Mouse (Mus musculus) cerebellum, adult 2 months (tissue): ENCODE measurements around the gene Rtf2. TPM values are rescaled to one million over a fixed set of nuclear protein-coding genes. Genes with fewer than 3 reads are reported as not detected.

Experiments
- DNase-seq, 2 experiments: peaks; one replicate each; pipeline ENCODE4 v3.0.0; 2021
- H3K27ac ChIP-seq: fragments of 200-500 bp; 2 replicates; pipeline ENCODE4 v1.5.1; 2012; ENCODE audit warnings: low read length, control low read depth, inconsistent platforms; ENCODE audit not compliant: insufficient read depth
- H3K27me3 ChIP-seq: fragments of 200-500 bp; 2 replicates; pipeline ENCODE4 v1.6.1; 2012; ENCODE audit warnings: inconsistent platforms, mild to moderate bottlenecking, low read length, moderate library complexity; ENCODE audit not compliant: control insufficient read depth, insufficient read depth
- H3K4me1 ChIP-seq: fragments of 200-500 bp; 2 replicates; pipeline ENCODE4 v1.6.1; 2011; ENCODE audit warnings: low read length; ENCODE audit not compliant: control insufficient read depth, insufficient read depth
- H3K4me3 ChIP-seq: fragments of 200-500 bp; replicated peaks from 2 replicates; pipeline ENCODE3; 2011; ENCODE audit warnings: mild to moderate bottlenecking, low read depth, low read length, control low read depth; ENCODE audit not compliant: insufficient read depth
- CTCF ChIP-seq: fragments of 200-500 bp; IDR thresholded peaks from 2 replicates; pipeline ENCODE4 v1.5.1; 2011; ENCODE audit warnings: low read depth, mild to moderate bottlenecking, control low read depth, low read length, moderate library complexity, borderline replicate concordance; ENCODE audit not compliant: insufficient read depth
- POLR2A ChIP-seq: fragments of 200-500 bp; IDR thresholded peaks from 2 replicates; pipeline ENCODE4 v1.6.1; 2011; ENCODE audit warnings: low read length, control low read depth, borderline replicate concordance; ENCODE audit not compliant: insufficient read depth
- WGBS: fragments of 180-500 bp; shearing (Covaris S2); methylation state at CpG from one replicate; pipeline ENCODE4 v1.1.7; 2018; 5-methylcytosine and 5-hydroxymethylcytosine counted together
- polyA plus RNA-seq: library from polyadenylated mRNA; depleted of rRNA; stranded (reverse); fragments of >200 nt; gene quantifications from 2 replicates; pipeline ENCODE4 v1.2.3, GENCODE M21; 2012

Gene Rtf2
- polyA plus RNA-seq, 1 experiment: 81.7 TPM

- no peak for DNase-seq
- no peaks in the 10 kb centered on the region for H3K27me3 ChIP-seq
- no peak for TF ChIP-seq POLR2A
- no peak for TF ChIP-seq CTCF
- H3K27ac ChIP-seq: no peak overlapping the region
- H3K4me3 ChIP-seq: peak overlapping the region; percentile 96
- 31% methylated on average over 6 of the region's 6 CpGs for WGBS
- peaks cover 5% of the 10 kb centered on the region; the same call in 1 of the 2 replicates for H3K4me1 ChIP-seq
These were observed 820 bp downstream of the Rtf2 start for GRCm38 (mm10) chr2:172441176-172441575.

- H3K4me3 ChIP-seq: no peak overlapping the region
- no peaks in the 10 kb centered on the region for H3K27me3 ChIP-seq
- no peak for DNase-seq
- 92% methylated on average over 4 of the region's 4 CpGs for WGBS
- H3K4me1 ChIP-seq: peaks cover 2% of the 10 kb centered on the region; the same call in 1 of the 2 replicates
- H3K27ac ChIP-seq: no peak overlapping the region
- no peak for TF ChIP-seq POLR2A
- no peak for TF ChIP-seq CTCF
These were observed 5.3 kb downstream of the Rtf2 start for GRCm38 (mm10) chr2:172445617-172446016.

DNA sequence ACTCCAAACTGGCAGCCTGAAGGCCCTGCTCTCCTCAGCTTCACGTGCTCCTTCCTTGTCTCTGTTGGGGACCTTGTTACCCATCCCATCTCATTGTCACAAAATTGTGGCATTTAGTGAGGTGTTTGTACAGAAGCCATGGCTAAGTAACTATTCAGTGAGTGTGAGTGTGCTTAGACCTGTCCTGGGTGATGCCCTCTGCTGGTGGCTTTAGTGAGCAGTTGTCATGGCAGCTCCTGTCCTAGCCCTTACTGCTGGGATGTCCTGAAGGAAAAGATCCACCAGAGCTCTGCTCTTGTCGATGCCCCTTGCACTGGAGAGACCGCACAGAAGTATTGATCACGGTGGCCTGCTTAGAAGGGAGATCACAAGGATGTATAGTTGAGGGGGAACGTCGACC is 7.0 kb downstream of the Rtf2 start:
- 89% methylated on average over 6 of the region's 6 CpGs for WGBS

GRCm38 (mm10) chr2:172448329-172448728 is 8.0 kb downstream of the Rtf2 start:
- TF ChIP-seq CTCF: no peak
- TF ChIP-seq POLR2A: no peak
- 86% methylated on average over 4 of the region's 4 CpGs for WGBS
- no peak for DNase-seq
- no peak overlapping the region for H3K4me3 ChIP-seq
- no peak overlapping the region for H3K27ac ChIP-seq
- H3K27me3 ChIP-seq: no peaks in the 10 kb centered on the region
- H3K4me1 ChIP-seq: no peaks in the 10 kb centered on the region

More for the DNA sequence above, 7.0 kb downstream of the Rtf2 start:
- Histone ChIP-seq H3K27me3 (no peaks in the 10 kb centered on the region), H3K27ac (no peak overlapping the region), H3K4me3 (no peak overlapping the region), H3K4me1 (no peaks in the 10 kb centered on the region)
- TF ChIP-seq CTCF (peak; percentile 22; the same call in 1 of the 2 replicates), POLR2A (no peak)
- no peak for DNase-seq

GRCm38 (mm10) chr2:172450640-172451039 is 10.3 kb downstream of the Rtf2 start:
- Histone ChIP-seq H3K4me1 (no peaks in the 10 kb centered on the region), H3K27ac (no peak overlapping the region), H3K27me3 (no peaks in the 10 kb centered on the region), H3K4me3 (no peak overlapping the region)
- DNase-seq: no peak
- WGBS: 58% methylated on average over 6 of the region's 6 CpGs
- TF ChIP-seq CTCF: no peak
- no peak for TF ChIP-seq POLR2A

DNA sequence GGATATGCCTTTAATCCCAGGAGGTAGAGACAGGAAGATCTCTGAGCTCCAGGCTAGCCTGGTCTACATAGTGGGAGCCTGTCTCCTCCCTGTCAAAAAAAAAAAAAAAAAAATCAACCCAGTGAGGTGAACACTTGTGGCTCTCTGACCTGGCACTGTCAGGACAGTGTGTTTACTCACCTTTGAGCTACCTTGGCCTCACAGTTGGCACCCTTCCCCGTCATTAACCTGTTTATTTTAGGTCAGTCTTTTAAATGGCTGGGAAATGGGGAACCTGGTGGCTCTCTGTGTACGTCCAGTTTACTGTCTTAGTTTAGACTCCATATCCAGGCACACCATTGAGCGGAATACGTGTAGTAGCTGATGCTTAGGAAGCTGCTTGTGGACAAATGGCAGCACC is 11.7 kb downstream of the Rtf2 start:
- 96% methylated on average over 4 of the region's 4 CpGs for WGBS
- H3K27me3 ChIP-seq: no peaks in the 10 kb centered on the region
- no peak for DNase-seq
- no peak overlapping the region for H3K27ac ChIP-seq
- no peak overlapping the region for H3K4me3 ChIP-seq
- no peaks in the 10 kb centered on the region; the same call in 1 of the 2 replicates for H3K4me1 ChIP-seq
- TF ChIP-seq POLR2A: no peak
- no peak for TF ChIP-seq CTCF

DNA sequence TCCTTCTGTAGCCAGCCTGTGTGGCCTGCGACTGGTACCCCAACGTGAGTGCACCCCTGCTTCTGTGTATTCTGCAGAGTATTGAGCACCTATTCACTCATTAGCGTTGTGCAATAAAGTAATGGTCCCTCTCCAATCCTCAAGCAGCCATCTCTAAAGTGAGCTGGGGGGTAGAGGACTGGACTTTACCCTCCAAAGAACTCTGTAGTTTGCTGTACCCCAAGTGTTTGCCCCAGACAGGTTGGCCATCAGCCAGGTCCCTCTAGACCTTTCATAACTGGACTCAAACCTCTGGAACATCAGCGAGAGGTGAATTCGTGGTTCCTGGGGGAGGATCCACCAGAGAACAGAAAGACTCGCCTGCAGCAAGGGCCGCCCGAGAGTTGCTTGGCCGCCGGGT is 12.1 kb downstream of the Rtf2 start:
- Histone ChIP-seq H3K27me3 (no peaks in the 10 kb centered on the region), H3K27ac (no peak overlapping the region), H3K4me3 (no peak overlapping the region), H3K4me1 (no peaks in the 10 kb centered on the region; the same call in 1 of the 2 replicates)
- no peak for DNase-seq
- WGBS: 95% methylated on average over 10 of the region's 10 CpGs
- TF ChIP-seq CTCF: no peak
- no peak for TF ChIP-seq POLR2A

DNA sequence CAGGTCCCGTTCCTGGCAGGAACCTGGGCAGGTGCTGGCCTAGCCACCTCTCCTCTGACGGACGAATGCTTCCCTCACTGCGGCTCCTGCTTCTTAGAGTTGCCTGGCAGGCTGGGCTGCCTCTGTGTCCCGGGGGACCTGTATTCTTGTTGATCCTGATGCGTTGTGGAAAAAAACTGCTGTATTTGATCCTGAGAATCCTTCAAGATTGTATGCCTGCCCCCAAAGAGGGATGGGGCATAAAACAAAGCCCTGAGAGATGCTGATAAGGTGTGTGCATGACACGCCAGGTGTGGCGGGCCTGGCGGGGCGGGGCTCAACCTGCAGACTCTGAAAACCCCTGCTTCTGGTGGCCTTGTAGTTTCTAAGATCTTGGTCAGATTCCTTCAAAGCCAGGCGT is 18.1 kb downstream of the Rtf2 start, which contains the start of gene Gcnt7:
Gcnt7 (minus strand) TSS at position 101 of the 400 bp plus-strand sequence.
- Histone ChIP-seq H3K4me1 (peaks cover 3% of the 10 kb centered on the region; the same call in 1 of the 2 replicates), H3K27me3 (no peaks in the 10 kb centered on the region), H3K4me3 (no peak within 1 kb of the TSS), H3K27ac (no peak within 1 kb of the TSS)
- TF ChIP-seq POLR2A (no peak), CTCF (no peak)
- no peak for DNase-seq
- 77% methylated on average over 11 of the region's 11 CpGs for WGBS
